Mouse (Mus musculus) stomach, postnatal 0 days (tissue): Measurements from ENCODE around the gene Nkpd1.

Source experiments
- CTCF ChIP-seq: IDR thresholded peaks from 2 replicates; pipeline ENCODE4 v1.5.1; 2016; ENCODE audit warnings: antibody characterized with exemption, low read depth, mild to moderate bottlenecking, moderate library complexity
- EP300 ChIP-seq: optimal IDR thresholded peaks from 2 replicates; pipeline ENCODE3; 2016; ENCODE audit warnings: antibody characterized with exemption

GRCm38 (mm10) chr7:19489525-19489924, 28.1 kb upstream of the Nkpd1 start:
- TF ChIP-seq CTCF (no peak), EP300 (no peak)
